ENCODE assay signal across 23 mouse cellular contexts in genomic region chr13:111259093-111259491, GRCm38 (mm10). TPM values are rescaled to one million over a fixed set of nuclear protein-coding genes. Genes with fewer than 3 reads are reported as not detected.
"Had no signal": no experiment of that assay in that cellular context is flagged by ENCODE, and none has a peak within 500 bp of the region (broad histone marks: within the 10 kb centered on the region; RNA-seq: fewer than 3 reads in every experiment).

No protein-coding gene starts in this region.

- H3K4me2 ChIP-seq: limb, embryonic 15.5 days; liver, embryonic 12.5 days; lung, embryonic 14.5 days; neural tube, embryonic 15.5 days had no signal

- ATAC-seq: liver, embryonic 12.5 days had no signal

- H3K36me3 ChIP-seq: limb, embryonic 15.5 days; liver, embryonic 12.5 days; midbrain, embryonic 10.5 days; neural tube, embryonic 15.5 days had no signal

- H3K9me3 ChIP-seq: limb, embryonic 15.5 days; liver, embryonic 12.5 days; midbrain, embryonic 10.5 days; neural tube, embryonic 15.5 days had no signal

- H3K27me3 ChIP-seq: limb, embryonic 15.5 days; liver, embryonic 12.5 days; neural tube, embryonic 15.5 days had no signal

- H3K4me1 ChIP-seq: liver, embryonic 12.5 days; neural tube, embryonic 15.5 days had no signal

- H3K27ac ChIP-seq: limb, embryonic 15.5 days; liver, embryonic 12.5 days; midbrain, embryonic 10.5 days; neural tube, embryonic 15.5 days had no signal

- H3K4me3 ChIP-seq: limb, embryonic 15.5 days; liver, embryonic 12.5 days; midbrain, embryonic 10.5 days; myocyte; neural tube, embryonic 15.5 days had no signal

- DNase-seq: kidney, postnatal 36 days; layer of hippocampus, adult 9-11 months; layer of hippocampus, postnatal 36 days; lung, embryonic 14.5 days; lung, postnatal 10 days; lung, postnatal 4 days; midbrain, embryonic 14.5 days; right cerebral cortex, postnatal 4 days; spleen, adult 18-20 months; thymus, adult 18-20 months; thymus, postnatal 25 days had no signal

- H3K9ac ChIP-seq: limb, embryonic 15.5 days; liver, embryonic 12.5 days; lung, embryonic 14.5 days; neural tube, embryonic 15.5 days had no signal

RNA-seq across cellular contexts. Expression of gene Actbl2, which starts 4.3 kb away (rescaled TPM):
- total RNA-seq: layer of hippocampus, adult 18-20 months; layer of hippocampus, postnatal 36 days; left cerebral cortex, postnatal 25 days; megakaryocyte, adult 5-6 weeks had no signal
- polyA plus RNA-seq: kidney, embryonic 16.5 days; limb, embryonic 15.5 days; liver, embryonic 12.5 days; liver, embryonic 16.5 days; lung, embryonic 14.5 days; midbrain, embryonic 10.5 days; midbrain, embryonic 14.5 days; myocyte; neural tube, embryonic 11.5 days; neural tube, embryonic 15.5 days; stomach, embryonic 14.5 days had no signal
